ENCODE assay signal across 8 mouse cellular contexts in genomic region chr7:99356244-99356930, GRCm38 (mm10). TPM values are rescaled to one million over a fixed set of nuclear protein-coding genes. Genes with fewer than 3 reads are reported as not detected.
DNase-seq lines count a peak whose midpoint lies in the region; ATAC-seq and TF ChIP-seq lines count a peak whose summit lies in the region.

No protein-coding gene starts in this region.

- ATAC-seq in kidney, postnatal 0 days (replicated peaks; ENCODE audit: low FRiP score, low read depth) = no peak

- 25% methylated on average over 9 of the region's 9 CpGs for WGBS in kidney, postnatal 0 days

- no peaks in the 10 kb centered on the region for H3K27me3 ChIP-seq in ES-Bruce4 (ENCODE audit: control insufficient read depth, insufficient read depth, low read length, poor library complexity, severe bottlenecking)
- no peaks in the 10 kb centered on the region for H3K27me3 ChIP-seq in kidney, postnatal 0 days (ENCODE audit: insufficient read depth, low read length)

- H3K4me2 ChIP-seq in kidney, postnatal 0 days (ENCODE audit: low read length) = peak overlapping the region; percentile 38

- H3K36me3 ChIP-seq in ES-Bruce4 (ENCODE audit: control insufficient read depth, insufficient read depth, low read length, poor library complexity, severe bottlenecking) = no peaks in the 10 kb centered on the region
- H3K36me3 ChIP-seq in kidney, postnatal 0 days (ENCODE audit: insufficient read depth, low read length) = no peaks in the 10 kb centered on the region

- TF ChIP-seq CTCF in ES-Bruce4 (IDR thresholded peaks at IDR 0.05; ENCODE audit: low read depth, low read length) = no peak
- no peak for TF ChIP-seq CTCF in kidney, postnatal 0 days (IDR thresholded peaks at IDR 0.05; ENCODE audit: low read depth)

- peak overlapping the region; percentile 31 for H3K9ac ChIP-seq in ES-Bruce4 (ENCODE audit: low read depth, poor library complexity, severe bottlenecking)
- no peak overlapping the region for H3K9ac ChIP-seq in kidney, postnatal 0 days (ENCODE audit: low read depth, low read length)

- H3K27ac ChIP-seq in ES-Bruce4 (ENCODE audit: insufficient read depth, low read length) = peak overlapping the region; percentile 63
- H3K27ac ChIP-seq in brown adipose tissue, adult 24 weeks (replicated peaks; ENCODE audit: low read depth, low read length) = peak overlapping the region; percentile 89
- peak overlapping the region; percentile 87 for H3K27ac ChIP-seq in kidney, postnatal 0 days

- H3K4me3 ChIP-seq in ES-Bruce4 (ENCODE audit: low read depth, low read length) = no peak overlapping the region
- peak overlapping the region; percentile 20 for H3K4me3 ChIP-seq in brown adipose tissue, adult 24 weeks (ENCODE audit: insufficient read depth, low read depth, low read length)
- H3K4me3 ChIP-seq in kidney, postnatal 0 days (replicated peaks; ENCODE audit: low read depth, low read length) = no peak overlapping the region

- H3K9me3 ChIP-seq in ES-Bruce4 (replicated peaks; ENCODE audit: control insufficient read depth, insufficient read depth, low read length, poor library complexity, severe bottlenecking) = no peaks in the 10 kb centered on the region
- H3K9me3 ChIP-seq in kidney, postnatal 0 days (replicated peaks; ENCODE audit: low read length) = no peaks in the 10 kb centered on the region

- TF ChIP-seq EP300 in ES-Bruce4 (IDR thresholded peaks at IDR 0.05; ENCODE audit: insufficient read depth, low read depth, low read length) = no peak

- TF ChIP-seq POLR2A in ES-Bruce4 (IDR thresholded peaks at IDR 0.05; ENCODE audit: insufficient read depth, low read length) = no peak

- DNase-seq in heart, adult 18-20 months = peak; percentile 81 to 85
- DNase-seq in kidney, postnatal 0 days (ENCODE audit: low spot score) = peak; percentile 64
- peak; percentile 73 to 87 for DNase-seq in lung, postnatal 4 days
- DNase-seq in frontal cortex, postnatal 14 days (ENCODE audit: low spot score in 2 of 2) = no peak
- no peak for DNase-seq in thymus, postnatal 10 days (ENCODE audit: low spot score in 2 of 2)
- DNase-seq in cerebellum, postnatal 25 days = no peak

- H3K4me1 ChIP-seq in ES-Bruce4 (ENCODE audit: control insufficient read depth, insufficient read depth, low read length) = peaks cover 21% of the 10 kb centered on the region
- H3K4me1 ChIP-seq in brown adipose tissue, adult 24 weeks (ENCODE audit: control insufficient read depth, insufficient read depth, insufficient read length, low read length) = peaks cover 25% of the 10 kb centered on the region
- H3K4me1 ChIP-seq in kidney, postnatal 0 days (replicated peaks; ENCODE audit: insufficient read depth, low read length) = peaks cover 48% of the 10 kb centered on the region

RNA-seq across cellular contexts. Expression of gene Serpinh1, which starts 3.3 kb away (rescaled TPM):
- polyA plus RNA-seq in ES-Bruce4 (2011; ENCODE audit: insufficient read depth, insufficient read length, low read depth, missing spikeins) = 211 and 229 TPM in 2 replicates
- polyA plus RNA-seq in brown adipose tissue, adult 24 weeks (2012; ENCODE audit: insufficient read depth, insufficient read length, missing spikeins) = 245 and 533 TPM in 2 replicates
- 100 to 1,000 TPM; 200 to 293 TPM for total RNA-seq in heart, adult 18-20 months (2021)
- 819 and 983 TPM in 2 replicates for polyA plus RNA-seq in kidney, postnatal 0 days (2015; fragmentation: Nextera tagmentation; extraction: Ambion mirVana)

RNA-seq across cellular contexts. Expression of gene Gdpd5, which starts 24.8 kb away (rescaled TPM):
- 5.9 and 8.4 TPM in 2 replicates for polyA plus RNA-seq in ES-Bruce4 (2011; ENCODE audit: insufficient read depth, insufficient read length, low read depth, missing spikeins)
- 10.1 and 10.9 TPM in 2 replicates for polyA plus RNA-seq in brown adipose tissue, adult 24 weeks (2012; ENCODE audit: insufficient read depth, insufficient read length, missing spikeins)
- total RNA-seq in heart, adult 18-20 months (2021) = 10 to 100 TPM; 21.9 to 27.0 TPM
- polyA plus RNA-seq in kidney, postnatal 0 days (2015; fragmentation: Nextera tagmentation; extraction: Ambion mirVana) = 11.8 and 13.5 TPM in 2 replicates

Comparison
In these comparisons a context has a peak if more than half of its experiments do, and no peak if none do; other contexts are left out.
1. DNase-seq: peak in heart, adult 18-20 months (2 of 2), kidney, postnatal 0 days (single experiment) and lung, postnatal 4 days (2 of 2); none in frontal cortex, postnatal 14 days (0 of 2), thymus, postnatal 10 days (0 of 2) and cerebellum, postnatal 25 days (0 of 2).
2. Peak in every context shown above with its lines, with median percentiles within 50 percentile points of each other: H3K27ac ChIP-seq.